Mouse (Mus musculus): ENCODE results near the gene Ccdc6.

Ccdc6 gene

GRCm38 (mm10) chr10:70132714-70133113 is 35.8 kb downstream of the Ccdc6 start:
- no peak for DNase-seq (ENCODE audit: low read depth, low spot score)

GRCm38 (mm10) chr10:70133188-70133587 is 36.3 kb downstream of the Ccdc6 start:
- DNase-seq (ENCODE audit: low read depth, low spot score), result no peak

GRCm38 (mm10) chr10:70135680-70136079 is 38.8 kb downstream of the Ccdc6 start:
- DNase-seq (ENCODE audit: low read depth, low spot score), result peak; percentile 85

- DNase-seq (ENCODE audit: low read depth, low spot score), result no peak
These were observed 40.7 kb downstream of the Ccdc6 start for GRCm38 (mm10) chr10:70137652-70138051.

- peak; percentile 84 for DNase-seq (ENCODE audit: low read depth, low spot score)
These were observed 41.2 kb downstream of the Ccdc6 start for GRCm38 (mm10) chr10:70138150-70138549.

- peak; percentile 57 for DNase-seq (ENCODE audit: low read depth, low spot score)
These were observed 42.4 kb downstream of the Ccdc6 start for GRCm38 (mm10) chr10:70139368-70139767.

GRCm38 (mm10) chr10:70140414-70140813 is 43.5 kb downstream of the Ccdc6 start:
- no peak for DNase-seq (ENCODE audit: low read depth, low spot score)

GRCm38 (mm10) chr10:70142623-70143022 is 45.7 kb downstream of the Ccdc6 start:
- DNase-seq (ENCODE audit: low read depth, low spot score), result no peak

GRCm38 (mm10) chr10:70144004-70144557 is 47.2 kb downstream of the Ccdc6 start:
- DNase-seq (ENCODE audit: low read depth, low spot score), result peak; percentile 81

GRCm38 (mm10) chr10:70145873-70146272 is 49.0 kb downstream of the Ccdc6 start:
- peak; percentile 59 for DNase-seq (ENCODE audit: low read depth, low spot score)

- DNase-seq (ENCODE audit: low read depth, low spot score), result no peak
These were observed 52.2 kb downstream of the Ccdc6 start for GRCm38 (mm10) chr10:70149093-70149492.

- no peak for DNase-seq (ENCODE audit: low read depth, low spot score)
These were observed 53.4 kb downstream of the Ccdc6 start for GRCm38 (mm10) chr10:70150301-70150700.

GRCm38 (mm10) chr10:70151171-70151570 is 54.2 kb downstream of the Ccdc6 start:
- DNase-seq (ENCODE audit: low read depth, low spot score), result no peak

- no peak for DNase-seq (ENCODE audit: low read depth, low spot score)
These were observed 55.3 kb downstream of the Ccdc6 start for GRCm38 (mm10) chr10:70152190-70152743.

GRCm38 (mm10) chr10:70153810-70154209 is 56.9 kb downstream of the Ccdc6 start:
- no peak for DNase-seq (ENCODE audit: low read depth, low spot score)

- DNase-seq (ENCODE audit: low read depth, low spot score), result peak; percentile 76
These were observed 59.7 kb downstream of the Ccdc6 start for GRCm38 (mm10) chr10:70156431-70157165.

GRCm38 (mm10) chr10:70159651-70160320 is 62.9 kb downstream of the Ccdc6 start:
- no peak for DNase-seq (ENCODE audit: low read depth, low spot score)

GRCm38 (mm10) chr10:70160811-70161210 is 63.9 kb downstream of the Ccdc6 start:
- no peak for DNase-seq (ENCODE audit: low read depth, low spot score)

- no peak for DNase-seq (ENCODE audit: low read depth, low spot score)
These were observed 64.6 kb downstream of the Ccdc6 start for GRCm38 (mm10) chr10:70161504-70161903.

- no peak for DNase-seq (ENCODE audit: low read depth, low spot score)
These were observed 66.8 kb downstream of the Ccdc6 start for GRCm38 (mm10) chr10:70163681-70164080.

- DNase-seq (ENCODE audit: low read depth, low spot score), result no peak
These were observed 69.0 kb downstream of the Ccdc6 start for GRCm38 (mm10) chr10:70165877-70166276.

GRCm38 (mm10) chr10:70166427-70166826 is 69.5 kb downstream of the Ccdc6 start:
- no peak for DNase-seq (ENCODE audit: low read depth, low spot score)

Data from R1 (cell line).